Mouse (Mus musculus): ENCODE measurements around the gene Sac3d1. TPM values are rescaled to one million over a fixed set of nuclear protein-coding genes. Genes with fewer than 3 reads are reported as not detected.

Sac3d1 gene
- polyA plus RNA-seq, 1 experiment, result 46.4 TPM

DNA sequence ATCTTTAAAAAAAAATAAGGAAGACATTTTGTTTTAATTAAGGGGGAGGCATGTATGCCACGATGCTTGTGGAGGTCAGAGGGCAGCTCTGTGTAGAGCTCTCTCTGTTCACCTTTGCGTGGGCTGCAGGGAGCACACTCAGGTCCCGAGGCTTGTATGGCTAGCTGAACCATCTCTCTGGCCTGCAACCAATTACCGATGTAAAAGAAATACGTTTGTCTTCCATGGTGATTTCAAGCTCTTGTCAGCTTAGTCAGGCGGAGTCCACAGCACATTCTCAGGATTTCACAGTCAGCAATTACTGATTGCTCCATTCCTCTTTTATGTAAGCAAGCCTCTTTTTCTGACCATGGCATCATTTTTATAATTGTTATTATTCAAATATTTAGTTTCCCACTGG lies 17.3 kb downstream of the Sac3d1 start:
- Histone ChIP-seq H3K36me3 (ENCODE audit: control insufficient read depth, insufficient read depth, low read length) (no peaks in the 10 kb centered on the region), H3K4me1 (ENCODE audit: control insufficient read depth, insufficient read depth, insufficient read length, low read length) (peaks cover 19% of the 10 kb centered on the region), H3K27me3 (ENCODE audit: control insufficient read depth, insufficient read depth, low read length) (no peaks in the 10 kb centered on the region), H3K27ac (ENCODE audit: insufficient read depth, low read depth, low read length) (no peak overlapping the region), H3K4me3 (ENCODE audit: low read depth, low read length) (no peak overlapping the region)
- 83% methylated on average over 6 of the region's 6 CpGs for WGBS
- no peak for TF ChIP-seq POLR2A (IDR thresholded peaks at IDR 0.05; ENCODE audit: low read depth, low read length)
- TF ChIP-seq CTCF (IDR thresholded peaks at IDR 0.05; ENCODE audit: extremely low read depth, insufficient read length, insufficient replicate concordance, low read depth, low read length), result no peak

GRCm38 (mm10) chr19:6097847-6098246 lies 20.6 kb downstream of the Sac3d1 start:
- TF ChIP-seq CTCF (IDR thresholded peaks at IDR 0.05; ENCODE audit: extremely low read depth, insufficient read length, insufficient replicate concordance, low read depth, low read length), result no peak
- no peak for TF ChIP-seq POLR2A (IDR thresholded peaks at IDR 0.05; ENCODE audit: low read depth, low read length)
- peaks cover 8% of the 10 kb centered on the region for H3K4me1 ChIP-seq (ENCODE audit: control insufficient read depth, insufficient read depth, insufficient read length, low read length)
- no peaks in the 10 kb centered on the region for H3K27me3 ChIP-seq (ENCODE audit: control insufficient read depth, insufficient read depth, low read length)
- no peak overlapping the region for H3K27ac ChIP-seq (ENCODE audit: insufficient read depth, low read depth, low read length)
- H3K4me3 ChIP-seq (ENCODE audit: low read depth, low read length), result no peak overlapping the region
- H3K36me3 ChIP-seq (ENCODE audit: control insufficient read depth, insufficient read depth, low read length), result no peaks in the 10 kb centered on the region
- WGBS, result 83% methylated on average over 3 of the region's 3 CpGs

DNA sequence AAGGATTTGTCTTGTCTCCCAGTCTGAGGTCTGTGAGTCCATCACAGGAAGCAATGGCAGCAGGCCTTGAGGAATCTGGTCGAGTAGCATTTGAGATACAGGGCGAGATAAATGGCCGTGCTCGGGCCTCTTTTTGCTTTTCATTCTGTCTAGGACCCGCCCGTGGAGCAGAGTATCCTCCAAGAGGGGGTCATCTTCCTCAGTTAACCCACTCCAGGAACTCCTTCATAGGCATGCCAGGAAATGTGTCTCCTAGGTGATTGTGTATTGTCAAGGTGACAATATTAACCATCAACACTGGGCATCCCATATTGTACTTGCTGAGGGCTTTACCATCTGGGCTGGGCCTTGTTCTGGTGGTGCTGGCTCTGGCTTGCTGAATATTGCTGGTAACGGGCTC lies 24.3 kb downstream of the Sac3d1 start, which contains the start of gene AC131692.1:
TSS of gene AC131692.1 (plus strand) at position 301 of the 400 bp plus-strand sequence.
- Histone ChIP-seq H3K27ac (ENCODE audit: insufficient read depth, low read depth, low read length) (no peak within 1 kb of the TSS), H3K4me3 (ENCODE audit: low read depth, low read length) (no peak within 1 kb of the TSS), H3K4me1 (ENCODE audit: control insufficient read depth, insufficient read depth, insufficient read length, low read length) (no peaks in the 10 kb centered on the region), H3K27me3 (ENCODE audit: control insufficient read depth, insufficient read depth, low read length) (no peaks in the 10 kb centered on the region), H3K36me3 (ENCODE audit: control insufficient read depth, insufficient read depth, low read length) (peaks cover 1% of the 10 kb centered on the region; the same call in 1 of the 2 replicates)
- 86% methylated on average over 7 of the region's 7 CpGs for WGBS
- no peak for TF ChIP-seq POLR2A (IDR thresholded peaks at IDR 0.05; ENCODE audit: low read depth, low read length)

DNA sequence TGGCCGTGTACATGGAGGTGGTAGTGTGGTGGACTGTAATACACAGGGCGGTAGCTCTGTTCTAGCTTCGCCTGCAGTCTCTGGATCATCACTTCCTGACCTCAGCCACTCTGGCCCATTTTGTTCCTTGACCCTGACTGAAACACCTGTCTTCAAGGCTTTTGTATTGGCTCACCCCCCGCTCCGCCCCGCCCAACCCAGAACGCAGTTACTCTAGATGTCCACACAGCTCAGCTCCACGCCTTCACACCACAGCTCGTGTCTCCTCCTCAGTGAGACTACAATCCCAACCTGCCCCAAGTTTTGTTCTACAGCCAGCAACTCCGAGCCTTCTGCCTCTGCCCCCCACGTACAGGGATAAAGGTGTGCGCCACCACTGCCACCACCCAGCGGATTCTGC lies 29.6 kb downstream of the Sac3d1 start:
- H3K4me1 ChIP-seq (ENCODE audit: control insufficient read depth, insufficient read depth, insufficient read length, low read length), result peaks cover 6% of the 10 kb centered on the region
- no peak overlapping the region for H3K27ac ChIP-seq (ENCODE audit: insufficient read depth, low read depth, low read length)
- 75% methylated on average over 13 of the region's 13 CpGs for whole genome bisulfite sequencing
- no peak overlapping the region for H3K4me3 ChIP-seq (ENCODE audit: low read depth, low read length)
- peaks cover 1% of the 10 kb centered on the region; the same call in 1 of the 2 replicates for H3K36me3 ChIP-seq (ENCODE audit: control insufficient read depth, insufficient read depth, low read length)
- no peak for TF ChIP-seq CTCF (IDR thresholded peaks at IDR 0.05; ENCODE audit: extremely low read depth, insufficient read length, insufficient replicate concordance, low read depth, low read length)
- TF ChIP-seq POLR2A (IDR thresholded peaks at IDR 0.05; ENCODE audit: low read depth, low read length), result no peak
- no peaks in the 10 kb centered on the region for H3K27me3 ChIP-seq (ENCODE audit: control insufficient read depth, insufficient read depth, low read length)

- 0 out of 2 replicates have a peak overlapping the region, but pooled peaks have one; percentile 9 for H3K27ac ChIP-seq (ENCODE audit: insufficient read depth, low read depth, low read length)
- H3K4me3 ChIP-seq (ENCODE audit: low read depth, low read length), result peak overlapping the region; percentile 74
- H3K36me3 ChIP-seq (ENCODE audit: control insufficient read depth, insufficient read depth, low read length), result peaks cover 22% of the 10 kb centered on the region
- no peak for TF ChIP-seq CTCF (IDR thresholded peaks at IDR 0.05; ENCODE audit: extremely low read depth, insufficient read length, insufficient replicate concordance, low read depth, low read length)
- TF ChIP-seq POLR2A (IDR thresholded peaks at IDR 0.05; ENCODE audit: low read depth, low read length), result 0 out of 2 replicates have a peak, but pooled peaks have one; percentile 3
- under 1% methylated on average over 17 of the region's 17 CpGs for WGBS
- H3K27me3 ChIP-seq (ENCODE audit: control insufficient read depth, insufficient read depth, low read length), result no peaks in the 10 kb centered on the region
- H3K4me1 ChIP-seq (ENCODE audit: control insufficient read depth, insufficient read depth, insufficient read length, low read length), result peaks cover 8% of the 10 kb centered on the region
Observed at GRCm38 (mm10) chr19:6085417-6085879, 33.0 kb downstream of the Sac3d1 start.

- under 1% methylated on average over 58 of the region's 58 CpGs for WGBS
- 0 out of 2 replicates have a peak within 1 kb of the TSS, but pooled peaks have one; percentile 9 for H3K27ac ChIP-seq (ENCODE audit: insufficient read depth, low read depth, low read length)
- peaks cover 27% of the 10 kb centered on the region for H3K36me3 ChIP-seq (ENCODE audit: control insufficient read depth, insufficient read depth, low read length)
- H3K4me3 ChIP-seq (ENCODE audit: low read depth, low read length), result peak within 1 kb of the TSS; percentile 74
- TF ChIP-seq CTCF (IDR thresholded peaks at IDR 0.05; ENCODE audit: extremely low read depth, insufficient read length, insufficient replicate concordance, low read depth, low read length) (no peak), POLR2A (IDR thresholded peaks at IDR 0.05; ENCODE audit: low read depth, low read length) (peak; percentile 51; the same call in 1 of the 2 replicates)
- H3K4me1 ChIP-seq (ENCODE audit: control insufficient read depth, insufficient read depth, insufficient read length, low read length), result peaks cover 8% of the 10 kb centered on the region
- no peaks in the 10 kb centered on the region for H3K27me3 ChIP-seq (ENCODE audit: control insufficient read depth, insufficient read depth, low read length)
Observed at GRCm38 (mm10) chr19:6084478-6085248, 33.8 kb downstream of the Sac3d1 start, which contains the start of the genes Zfpl1 and Cdca5. Gene Zfpl1, minus strand, starts transcription at chr19:6084956. Gene Cdca5, plus strand, starts transcription at chr19:6084983.

DNA sequence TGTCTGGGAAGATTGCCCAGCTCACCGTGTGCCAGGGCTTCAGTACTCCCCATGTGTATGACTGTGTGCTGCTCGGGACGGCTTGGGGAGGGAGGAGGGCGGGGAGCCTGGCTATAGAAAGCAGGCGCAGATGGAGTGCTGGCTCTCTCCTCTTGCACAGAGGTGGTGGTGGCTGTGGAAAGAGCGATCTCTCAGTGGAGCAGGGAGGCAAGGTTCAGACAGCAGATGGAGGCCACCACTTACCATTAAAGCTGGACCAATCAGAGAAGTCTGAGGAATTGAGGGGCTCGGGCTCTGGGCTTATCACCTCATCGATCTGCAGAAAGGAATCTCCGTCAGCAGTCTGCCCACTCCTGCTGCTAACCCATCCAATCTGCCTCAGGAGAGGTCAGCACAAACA lies 36.3 kb downstream of the Sac3d1 start, which contains the start of gene Gm28374:
TSS of gene Gm28374 (minus strand) at position 101 of the 400 bp plus-strand sequence.
- Histone ChIP-seq H3K4me3 (ENCODE audit: low read depth, low read length) (no peak within 1 kb of the TSS), H3K4me1 (ENCODE audit: control insufficient read depth, insufficient read depth, insufficient read length, low read length) (peaks cover 3% of the 10 kb centered on the region), H3K27me3 (ENCODE audit: control insufficient read depth, insufficient read depth, low read length) (no peaks in the 10 kb centered on the region), H3K27ac (ENCODE audit: insufficient read depth, low read depth, low read length) (no peak within 1 kb of the TSS), H3K36me3 (ENCODE audit: control insufficient read depth, insufficient read depth, low read length) (peaks cover 26% of the 10 kb centered on the region)
- 88% methylated on average over 9 of the region's 9 CpGs for WGBS
- TF ChIP-seq POLR2A (IDR thresholded peaks at IDR 0.05; ENCODE audit: low read depth, low read length), result no peak
- TF ChIP-seq CTCF (IDR thresholded peaks at IDR 0.05; ENCODE audit: extremely low read depth, insufficient read length, insufficient replicate concordance, low read depth, low read length), result no peak

Data from small intestine, adult 2 months (tissue).